Mouse (Mus musculus) olfactory bulb, adult 2 months (tissue): ENCODE results near the gene Hinfp.

Experiments
- CTCF ChIP-seq: fragments of 200-500 bp; IDR thresholded peaks from 2 replicates; pipeline ENCODE4 v1.5.1; 2012; ENCODE audit warnings: low read depth, mild to moderate bottlenecking, low read length, moderate library complexity; ENCODE audit not compliant: insufficient read depth
- POLR2A ChIP-seq: fragments of 200-500 bp; IDR thresholded peaks from 2 replicates; pipeline ENCODE4 v1.6.1; 2012; ENCODE audit warnings: mild to moderate bottlenecking, low read depth, low read length, moderate library complexity; ENCODE audit not compliant: insufficient read depth

DNA sequence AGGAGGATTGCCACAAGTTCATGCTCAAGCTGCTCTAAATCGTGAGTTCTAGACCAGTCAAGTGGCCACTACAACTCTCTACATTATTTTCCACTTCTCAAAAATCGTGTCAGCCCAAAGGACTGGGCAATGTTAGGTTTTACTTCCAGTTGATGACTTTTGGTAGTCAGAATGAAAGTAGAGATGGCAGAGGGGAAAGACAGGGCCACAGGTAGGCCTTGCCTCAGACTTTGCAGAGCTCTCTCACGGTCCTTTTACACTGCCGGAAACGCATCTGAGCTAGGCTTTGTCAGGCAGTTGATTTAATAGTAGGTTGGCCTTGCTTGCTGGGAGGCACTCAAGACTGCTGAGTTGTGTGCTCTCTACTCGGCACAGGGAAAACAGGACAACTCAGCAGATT lies 18.7 kb upstream of the Hinfp start:
- TF ChIP-seq POLR2A (no peak), CTCF (no peak)
